Mouse (Mus musculus) bone marrow, adult 2 months (tissue): ENCODE measurements around the gene Rbbp5.

Experiments used
- CTCF ChIP-seq: fragments of 200-500 bp; IDR thresholded peaks from 2 replicates; pipeline ENCODE4 v1.5.1; 2011; ENCODE audit warnings: low read length, control low read depth; ENCODE audit not compliant: control insufficient read depth, insufficient read depth
- POLR2A ChIP-seq: fragments of 200-500 bp; IDR thresholded peaks from 2 replicates; pipeline ENCODE4 v1.6.1; 2011; ENCODE audit warnings: low read depth, mild to moderate bottlenecking, control low read depth, low read length, borderline replicate concordance; ENCODE audit not compliant: control insufficient read depth

- TF ChIP-seq CTCF (no peak), POLR2A (no peak)
Measured at GRCm38 (mm10) chr1:132532521-132532920, 55.4 kb downstream of the Rbbp5 start.
